Mouse (Mus musculus) stomach, postnatal 0 days (tissue): Measurements from ENCODE around the gene Hs3st3a1.

Source experiments
- CTCF ChIP-seq: IDR thresholded peaks from 2 replicates; pipeline ENCODE4 v1.5.1; 2016; ENCODE audit warnings: antibody characterized with exemption, low read depth, mild to moderate bottlenecking, moderate library complexity
- EP300 ChIP-seq: optimal IDR thresholded peaks from 2 replicates; pipeline ENCODE3; 2016; ENCODE audit warnings: antibody characterized with exemption

DNA sequence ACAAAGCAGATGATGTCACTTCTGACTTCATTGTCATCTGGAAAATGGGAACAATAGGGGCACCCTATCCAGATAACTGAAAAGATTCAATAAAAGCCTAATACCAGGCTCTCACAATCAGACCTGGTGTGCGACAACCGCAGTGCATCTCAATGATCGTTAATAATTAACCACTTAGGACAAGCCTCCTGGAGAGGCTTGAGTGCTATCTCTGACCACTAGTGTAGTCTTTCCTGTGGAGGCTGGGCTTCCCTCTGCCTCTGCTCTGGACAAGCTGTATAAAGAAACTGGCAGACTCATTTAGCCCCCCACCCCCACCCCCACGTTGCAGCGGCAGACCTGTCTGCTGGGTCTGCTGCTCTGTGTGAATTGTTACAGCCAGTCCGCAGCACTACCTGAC, 107.2 kb downstream of the Hs3st3a1 start:
- TF ChIP-seq CTCF = no peak
- TF ChIP-seq EP300 = no peak
